Mouse (Mus musculus) stomach, embryonic 16.5 days (tissue): ENCODE results near the gene Fkbp4. TPM values are rescaled to one million over a fixed set of nuclear protein-coding genes. Genes with fewer than 3 reads are reported as not detected.

Source experiments
- ATAC-seq: fragments of 200-750 bp; cut with Nextera tagmentation; 2 replicates; pipeline ENCODE4 v1.8.0; 2017; ENCODE audit warnings: moderate number of reproducible peaks, moderate TSS enrichment; ENCODE audit not compliant: insufficient read depth, low FRiP score
- H3K27ac ChIP-seq: fragments of 300-500 bp; sonication (generic); 2 replicates; pipeline ENCODE4 v1.5.1; 2014; ENCODE audit warnings: low read length
- H3K27me3 ChIP-seq: fragments of 300-500 bp; sonication (generic); 2 replicates; pipeline ENCODE4 v1.6.1; 2014; ENCODE audit warnings: low read length, control low read depth, mixed read lengths; ENCODE audit not compliant: control insufficient read depth, insufficient read depth
- H3K36me3 ChIP-seq: fragments of 300-500 bp; sonication (generic); 2 replicates; pipeline ENCODE4 v1.6.1; 2014; ENCODE audit warnings: low read length; ENCODE audit not compliant: control insufficient read depth, insufficient read depth
- H3K4me1 ChIP-seq: fragments of 300-500 bp; sonication (generic); 2 replicates; pipeline ENCODE4 v1.6.1; 2014; ENCODE audit warnings: low read length, control low read depth, mixed read lengths; ENCODE audit not compliant: control insufficient read depth, insufficient read depth
- H3K4me2 ChIP-seq: fragments of 300-500 bp; sonication (generic); 2 replicates; pipeline ENCODE4 v1.6.1; 2014; ENCODE audit warnings: low read depth, low read length, mixed read lengths
- H3K4me3 ChIP-seq: fragments of 300-500 bp; sonication (generic); replicated peaks from 2 replicates; pipeline ENCODE4 v1.5.1; 2014; ENCODE audit warnings: mild to moderate bottlenecking, low read length
- H3K9ac ChIP-seq: fragments of 300-500 bp; sonication (generic); 2 replicates; pipeline ENCODE4 v1.6.1; 2014; ENCODE audit warnings: low read length
- H3K9me3 ChIP-seq: fragments of 300-500 bp; sonication (generic); replicated peaks from 2 replicates; pipeline ENCODE4 v1.6.1; 2016; ENCODE audit warnings: low read length, control low read depth; ENCODE audit not compliant: control insufficient read depth
- WGBS: fragments of 180-500 bp; shearing (Covaris S2); extraction: QIAGEN DNeasy Blood & Tissue Kit; methylation state at CpG from one replicate; pipeline ENCODE4 v1.1.7; 2014; 5-methylcytosine and 5-hydroxymethylcytosine counted together
- polyA plus RNA-seq: library from polyadenylated mRNA; unstranded; fragments of >200 nt; fragmentation: Nextera tagmentation; extraction: Ambion mirVana; gene quantifications from 2 replicates; pipeline ENCODE4 v1.2.1, GENCODE M21; 2015

Gene Fkbp4
- 413 and 416 TPM in 2 replicates for polyA plus RNA-seq

DNA sequence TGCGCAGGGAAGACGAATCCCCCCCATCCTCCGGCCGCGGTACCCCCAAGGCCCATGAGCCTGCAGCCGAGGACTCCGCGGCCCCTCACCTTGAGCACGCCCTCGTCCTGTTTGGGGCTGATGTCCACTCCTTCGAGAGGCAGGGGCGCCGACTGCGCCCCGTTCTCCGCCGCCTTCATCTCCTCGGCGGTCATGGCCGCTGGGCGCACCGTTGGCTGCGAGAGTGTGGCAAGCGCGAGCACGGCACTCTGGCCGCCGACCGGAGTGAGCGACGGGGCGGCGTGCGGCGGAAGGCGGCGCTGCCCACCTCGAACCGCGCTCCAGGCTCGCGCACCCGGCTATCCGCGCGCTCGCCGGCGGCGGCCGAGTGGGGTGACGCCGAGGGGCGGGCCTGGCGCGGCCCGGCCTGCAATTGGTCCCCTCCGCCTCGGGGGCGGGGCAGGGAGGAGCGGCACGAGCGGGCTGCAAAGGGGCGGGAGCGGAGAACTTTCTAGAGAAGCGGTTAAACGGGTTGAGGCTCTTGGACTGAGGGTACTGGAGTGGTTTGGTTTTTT, at the start of gene Fkbp4:
Gene Fkbp4 (minus strand): TSS at position 361 of the 554 bp plus-strand sequence.
- ATAC-seq, result peak; percentile 95

DNA sequence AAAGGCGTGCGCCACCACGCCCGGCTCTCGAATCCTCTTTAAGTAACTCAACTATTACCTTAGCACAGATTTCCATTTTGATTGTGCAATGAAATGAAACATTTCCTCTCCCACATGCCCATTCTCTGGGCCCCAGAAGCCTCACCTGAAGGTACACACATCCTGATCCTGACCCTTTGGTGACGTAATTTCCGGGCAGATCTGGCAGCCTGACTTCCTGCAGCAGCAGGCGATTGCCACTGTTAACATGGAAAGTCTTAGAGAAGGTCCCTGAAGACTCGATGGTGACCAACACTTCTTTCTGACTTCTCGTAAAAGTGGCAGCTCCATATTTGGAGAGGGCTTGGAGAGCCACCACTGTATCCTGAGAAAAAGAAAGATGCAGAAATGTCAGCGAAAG, 49.3 kb upstream of the Fkbp4 start:
- no peak overlapping the region for H3K9ac ChIP-seq
- no peaks in the 10 kb centered on the region for H3K36me3 ChIP-seq
- H3K27ac ChIP-seq, result no peak overlapping the region
- H3K9me3 ChIP-seq, result no peaks in the 10 kb centered on the region
- WGBS, result 89% methylated on average over 11 of the region's 11 CpGs
- H3K4me2 ChIP-seq, result no peak overlapping the region
- ATAC-seq, result no peak
- H3K4me3 ChIP-seq, result no peak overlapping the region
- no peaks in the 10 kb centered on the region for H3K4me1 ChIP-seq
- no peaks in the 10 kb centered on the region for H3K27me3 ChIP-seq

More for the DNA sequence above, at the start of gene Fkbp4:
- Histone ChIP-seq H3K27me3 (no peaks in the 10 kb centered on the region), H3K4me2 (peak within 1 kb of the TSS; percentile 56), H3K27ac (peak within 1 kb of the TSS; percentile 98), H3K9ac (peak within 1 kb of the TSS; percentile 97), H3K4me3 (peak within 1 kb of the TSS; percentile 98), H3K36me3 (peaks cover 24% of the 10 kb centered on the region), H3K9me3 (no peaks in the 10 kb centered on the region), H3K4me1 (peaks cover 14% of the 10 kb centered on the region)
- under 1% methylated on average over 66 of the region's 67 CpGs for WGBS

DNA sequence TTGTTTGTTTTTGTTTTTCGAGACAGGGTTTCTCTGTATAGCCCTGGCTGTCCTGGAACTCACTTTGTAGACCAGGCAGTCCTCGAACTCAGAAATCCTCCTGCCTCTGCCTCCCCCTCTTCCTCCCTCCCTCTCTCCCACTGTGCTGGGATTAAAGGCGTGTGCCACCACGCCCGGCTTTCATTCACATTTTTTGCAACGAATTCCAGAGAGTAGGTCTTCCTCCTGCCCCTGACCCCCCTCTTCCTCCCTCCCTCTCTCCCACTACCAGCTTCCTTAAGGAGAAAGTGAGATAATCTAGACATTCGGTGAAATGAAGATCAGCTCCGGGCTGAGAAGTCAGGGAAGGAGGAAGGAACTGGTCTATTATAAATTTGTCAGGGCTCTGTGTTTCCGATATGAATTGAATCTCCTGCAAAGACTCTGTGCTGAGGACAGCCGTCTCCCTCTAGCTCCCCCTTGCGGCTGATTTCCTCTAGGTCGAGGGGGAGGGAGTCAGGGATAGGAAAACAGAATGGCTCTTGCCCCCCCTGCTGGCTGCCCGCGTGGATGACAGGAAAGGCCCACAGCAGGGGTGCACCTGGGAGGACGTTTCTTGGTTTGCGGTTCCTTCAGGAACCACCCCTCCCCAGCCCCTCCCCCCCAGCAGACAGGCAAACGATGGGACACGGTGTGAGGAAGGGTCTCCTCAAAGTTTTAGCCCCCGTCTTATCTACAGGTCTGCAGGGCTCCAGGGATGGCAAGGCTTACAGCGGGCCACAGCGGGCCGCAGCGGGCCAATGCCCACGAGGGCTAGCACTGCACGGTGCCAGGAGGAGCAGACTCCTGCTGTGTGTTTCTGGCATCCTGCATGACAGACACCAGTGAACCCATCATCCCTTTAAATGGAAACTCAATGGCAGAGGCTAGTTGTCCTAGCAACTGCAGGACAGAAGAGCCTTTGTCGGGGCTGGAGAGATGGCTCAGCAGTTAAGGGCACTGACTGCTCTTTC, 41.3 kb upstream of the Fkbp4 start:
- Histone ChIP-seq H3K4me3 (peak overlapping the region; percentile 24), H3K9ac (peak overlapping the region; percentile 6; the same call in 1 of the 2 replicates)
- 19% methylated on average over 26 of the region's 26 CpGs for WGBS

DNA sequence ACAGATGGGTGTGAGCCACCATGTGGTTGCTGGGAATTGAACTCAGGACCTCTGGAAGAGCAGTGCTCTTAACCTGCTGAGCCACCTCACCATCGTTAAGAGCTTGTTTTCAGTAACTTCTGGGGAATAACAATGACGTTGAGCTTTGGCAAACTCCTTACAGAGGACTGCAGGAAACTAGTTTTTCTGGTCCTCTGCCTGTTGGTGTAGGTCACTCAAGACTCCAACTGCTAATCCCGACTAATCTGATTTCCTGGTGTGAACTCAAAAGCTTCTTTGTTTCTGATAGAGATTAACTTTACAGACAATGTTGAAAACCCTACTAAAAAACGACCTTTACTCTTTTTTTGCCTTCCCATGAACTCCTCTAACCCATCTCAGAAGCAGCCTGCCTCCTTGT, 39.0 kb upstream of the Fkbp4 start:
- whole genome bisulfite sequencing, result 21% methylated on average over 4 of the region's 4 CpGs
- H3K4me2 ChIP-seq, result no peak overlapping the region
- no peaks in the 10 kb centered on the region for H3K4me1 ChIP-seq
- no peaks in the 10 kb centered on the region for H3K9me3 ChIP-seq
- ATAC-seq, result no peak
- H3K27me3 ChIP-seq, result no peaks in the 10 kb centered on the region
- no peak overlapping the region for H3K4me3 ChIP-seq
- peak overlapping the region; percentile 21 for H3K27ac ChIP-seq
- no peak overlapping the region for H3K9ac ChIP-seq
- H3K36me3 ChIP-seq, result no peaks in the 10 kb centered on the region

More for the DNA sequence above, 41.3 kb upstream of the Fkbp4 start:
- Histone ChIP-seq H3K27me3 (no peaks in the 10 kb centered on the region), H3K27ac (no peak overlapping the region), H3K36me3 (no peaks in the 10 kb centered on the region), H3K4me2 (peak overlapping the region; percentile 49), H3K4me1 (no peaks in the 10 kb centered on the region), H3K9me3 (no peaks in the 10 kb centered on the region)
- ATAC-seq, result peak; percentile 90

DNA sequence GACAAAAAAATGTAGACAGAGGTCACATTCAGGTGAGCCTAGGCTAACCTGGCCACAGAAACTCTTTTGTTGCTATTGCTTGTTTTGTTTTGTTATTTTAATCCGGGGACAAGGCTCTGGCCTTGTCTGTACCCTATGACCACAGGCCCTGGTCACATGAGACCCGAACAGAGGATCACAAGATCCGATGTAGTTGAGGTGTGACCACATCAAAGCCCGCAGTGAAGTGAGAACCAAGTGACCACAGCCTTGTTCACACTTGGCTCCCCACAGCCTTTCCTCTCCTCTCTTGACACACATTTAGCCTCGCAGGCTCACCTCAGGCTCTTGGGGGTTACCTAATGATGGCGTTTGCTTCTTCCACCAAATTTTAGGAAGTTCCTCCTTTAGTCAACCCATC, 35.6 kb upstream of the Fkbp4 start:
- Histone ChIP-seq H3K9me3 (no peaks in the 10 kb centered on the region), H3K4me2 (no peak overlapping the region), H3K27me3 (no peaks in the 10 kb centered on the region), H3K36me3 (no peaks in the 10 kb centered on the region), H3K4me1 (no peaks in the 10 kb centered on the region), H3K27ac (no peak overlapping the region), H3K9ac (no peak overlapping the region), H3K4me3 (no peak overlapping the region)
- 82% methylated on average over 6 of the region's 6 CpGs for WGBS
- ATAC-seq, result no peak

DNA sequence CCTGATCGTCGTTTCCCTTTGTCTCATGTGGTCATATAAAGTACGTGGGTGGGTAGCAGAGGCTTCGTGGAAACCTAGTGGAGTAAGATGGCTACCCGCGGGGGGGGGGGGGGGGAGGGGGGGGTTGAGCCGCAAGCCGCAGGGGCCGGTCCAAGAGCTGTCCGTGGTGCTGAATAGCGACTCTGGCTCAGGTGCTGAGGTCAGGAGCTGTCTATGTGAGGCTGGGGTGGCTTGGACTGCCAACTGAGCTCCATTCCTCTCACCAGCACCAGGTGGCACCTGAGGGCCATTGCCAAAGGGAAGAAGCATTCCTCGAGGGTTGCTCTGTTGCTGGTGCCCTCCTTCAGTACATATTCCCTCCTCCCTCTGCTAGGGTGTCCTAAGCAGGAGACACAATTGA, 31.0 kb upstream of the Fkbp4 start:
- WGBS, result 6% methylated on average over 12 of the region's 12 CpGs

DNA sequence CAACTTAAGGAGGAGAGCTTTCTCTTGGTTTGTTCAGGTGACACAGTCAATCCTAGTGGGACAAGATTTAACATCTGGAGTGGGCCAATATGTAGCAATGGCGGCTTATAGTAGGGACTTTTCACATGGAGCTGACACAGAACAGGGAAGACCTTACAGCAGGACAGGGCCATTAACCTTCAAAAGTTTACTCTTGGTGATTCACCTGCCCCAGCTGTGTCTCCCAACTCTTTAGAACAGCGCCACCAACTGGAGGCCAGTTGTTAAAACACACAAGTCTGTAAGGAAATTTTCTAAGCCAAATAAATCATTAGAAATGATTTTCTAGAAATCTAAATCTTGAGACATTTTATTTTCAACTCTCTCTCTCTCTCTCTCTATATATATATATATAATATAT, 28.8 kb upstream of the Fkbp4 start:
- Histone ChIP-seq H3K4me2 (no peak overlapping the region), H3K36me3 (no peaks in the 10 kb centered on the region), H3K4me3 (no peak overlapping the region), H3K9ac (no peak overlapping the region), H3K27me3 (no peaks in the 10 kb centered on the region), H3K27ac (no peak overlapping the region), H3K9me3 (no peaks in the 10 kb centered on the region), H3K4me1 (no peaks in the 10 kb centered on the region)
- WGBS, result 54% methylated on average over 2 of the region's 2 CpGs
- ATAC-seq, result no peak

More for the DNA sequence above, 31.0 kb upstream of the Fkbp4 start:
- Histone ChIP-seq H3K4me2 (no peak overlapping the region), H3K9me3 (no peaks in the 10 kb centered on the region), H3K4me3 (no peak overlapping the region), H3K27me3 (no peaks in the 10 kb centered on the region), H3K36me3 (no peaks in the 10 kb centered on the region), H3K4me1 (no peaks in the 10 kb centered on the region), H3K27ac (no peak overlapping the region), H3K9ac (no peak overlapping the region)
- ATAC-seq, result no peak

DNA sequence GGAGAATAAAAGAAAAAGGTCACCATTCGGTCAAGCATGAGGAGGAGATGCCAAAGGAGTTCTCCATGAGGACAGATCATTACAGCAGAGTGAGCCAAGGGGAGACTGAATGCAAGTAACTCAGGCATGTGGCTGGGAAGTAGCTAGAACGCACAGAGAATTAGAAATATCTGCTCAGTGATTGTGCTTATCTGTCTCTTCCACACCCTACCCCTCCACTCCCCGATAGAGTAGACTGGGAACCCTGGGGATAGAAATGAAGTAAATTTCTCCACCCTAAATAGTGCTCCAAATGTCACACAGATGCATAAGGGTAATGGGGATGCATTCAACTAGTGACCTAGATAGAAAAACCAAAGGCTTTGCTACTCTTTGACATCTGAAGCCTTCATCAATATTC, 28.1 kb upstream of the Fkbp4 start:
- WGBS, result 62% methylated on average over 3 of the region's 3 CpGs
- Histone ChIP-seq H3K9me3 (no peaks in the 10 kb centered on the region), H3K27ac (no peak overlapping the region), H3K9ac (no peak overlapping the region), H3K27me3 (no peaks in the 10 kb centered on the region), H3K4me3 (no peak overlapping the region), H3K4me1 (no peaks in the 10 kb centered on the region), H3K4me2 (no peak overlapping the region), H3K36me3 (no peaks in the 10 kb centered on the region)
- no peak for ATAC-seq

DNA sequence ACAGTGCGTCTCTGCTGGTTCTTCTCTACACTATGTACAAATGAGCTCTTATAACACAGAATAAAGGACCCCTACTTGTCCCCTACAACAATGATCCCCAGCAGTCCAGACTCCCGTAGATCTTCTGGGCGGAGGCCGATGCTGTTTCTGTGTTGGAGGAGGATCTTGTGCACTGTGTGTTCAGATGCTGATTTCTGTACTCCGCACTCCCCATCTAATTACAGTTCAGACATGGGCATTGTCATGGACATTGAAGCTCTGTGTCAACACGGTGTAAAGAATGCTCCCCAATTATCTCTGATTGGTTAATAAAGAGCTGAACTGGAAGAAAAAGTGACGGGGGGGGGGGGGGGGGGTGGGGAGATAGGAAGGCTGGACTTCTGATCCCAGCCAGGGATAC, 27.6 kb upstream of the Fkbp4 start:
- Histone ChIP-seq H3K4me3 (no peak overlapping the region), H3K27me3 (no peaks in the 10 kb centered on the region), H3K4me1 (no peaks in the 10 kb centered on the region), H3K27ac (no peak overlapping the region), H3K9ac (no peak overlapping the region), H3K36me3 (no peaks in the 10 kb centered on the region), H3K4me2 (no peak overlapping the region), H3K9me3 (no peaks in the 10 kb centered on the region)
- no peak for ATAC-seq
- 48% methylated on average over 7 of the region's 7 CpGs for WGBS
